Mouse (Mus musculus) E14TG2a.4 (cell line): ENCODE measurements around the gene 4933424G06Rik.

Experiments used
- CTCF ChIP-seq: conservative IDR thresholded peaks from 2 replicates; pipeline ENCODE4 v1.5.1; 2014; ENCODE audit warnings: low read length
- POU5F1 ChIP-seq: IDR thresholded peaks from 2 replicates; pipeline ENCODE4 v1.6.1; 2014; ENCODE audit warnings: low read length, borderline replicate concordance

DNA sequence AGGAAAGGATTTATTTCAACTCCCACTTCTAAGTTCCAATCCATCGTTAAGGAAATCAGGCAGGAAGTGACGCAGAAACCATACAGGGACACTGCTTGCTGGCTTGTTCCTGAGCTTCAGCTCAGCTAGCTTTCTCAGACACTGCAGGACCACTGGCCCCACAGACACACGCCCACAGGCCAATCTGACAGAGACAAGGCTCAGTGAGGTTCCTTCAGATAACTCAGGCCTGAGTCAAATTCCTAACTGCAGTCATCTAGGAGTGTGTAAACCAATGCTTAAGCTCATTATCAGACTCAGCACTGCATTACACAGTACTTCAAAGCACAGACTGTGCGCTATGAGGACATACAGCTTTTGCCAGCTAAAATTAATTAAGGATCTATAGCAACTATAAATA is 39.7 kb upstream of the 4933424G06Rik start:
- TF ChIP-seq POU5F1 = no peak
- TF ChIP-seq CTCF = no peak
